Mouse (Mus musculus) forebrain, embryonic 15.5 days (tissue): ENCODE results near the gene Rab3d. TPM values are rescaled to one million over a fixed set of nuclear protein-coding genes. Genes with fewer than 3 reads are reported as not detected.

Source experiments
- ATAC-seq: fragments of 200-750 bp; cut with Nextera tagmentation; replicated peaks from 2 replicates; pipeline ENCODE4 v1.8.0; 2017; ENCODE audit warnings: mild to moderate bottlenecking, moderate TSS enrichment, moderate library complexity
- H3K27ac ChIP-seq: fragments of 300-500 bp; sonication (generic); replicated peaks from 2 replicates; pipeline ENCODE4 v1.5.1; 2015; ENCODE audit warnings: mild to moderate bottlenecking, inconsistent platforms
- H3K27me3 ChIP-seq: fragments of 300-500 bp; sonication (generic); 2 replicates; pipeline ENCODE4 v1.6.1; 2015; ENCODE audit warnings: inconsistent platforms
- H3K36me3 ChIP-seq: fragments of 300-500 bp; sonication (generic); 2 replicates; pipeline ENCODE4 v1.6.1; 2015; ENCODE audit warnings: mild to moderate bottlenecking, inconsistent platforms
- H3K4me1 ChIP-seq: fragments of 300-500 bp; sonication (generic); 2 replicates; pipeline ENCODE4 v1.6.1; 2015; ENCODE audit warnings: inconsistent platforms
- H3K4me2 ChIP-seq: fragments of 300-500 bp; sonication (generic); replicated peaks from 2 replicates; pipeline ENCODE4 v1.6.1; 2015; ENCODE audit warnings: mild to moderate bottlenecking, inconsistent platforms
- H3K4me3 ChIP-seq: fragments of 300-500 bp; sonication (generic); 2 replicates; pipeline ENCODE4 v1.5.1; 2015; ENCODE audit warnings: mild to moderate bottlenecking, inconsistent platforms
- H3K9ac ChIP-seq: fragments of 300-500 bp; sonication (generic); replicated peaks from 2 replicates; pipeline ENCODE4 v1.6.1; 2015; ENCODE audit warnings: mild to moderate bottlenecking, inconsistent platforms
- H3K9me3 ChIP-seq: fragments of 300-500 bp; sonication (generic); 2 replicates; pipeline ENCODE4 v1.6.1; 2016; ENCODE audit warnings: inconsistent platforms
- WGBS: fragments of 180-500 bp; shearing (Covaris S2); methylation state at CpG from one replicate; pipeline ENCODE4 v1.1.7; 2015; ENCODE audit warnings: mixed read lengths; 5-methylcytosine and 5-hydroxymethylcytosine counted together
- polyA plus RNA-seq: library from polyadenylated mRNA; unstranded; fragments of >200 nt; fragmentation: Nextera tagmentation; extraction: Ambion mirVana; gene quantifications from 2 replicates; pipeline ENCODE4 v1.2.1, GENCODE M21; 2015

Rab3d gene
- polyA plus RNA-seq, 1 experiment from 2014 or later = 33.8 TPM

GRCm38 (mm10) chr9:21936692-21937570 is 18.9 kb upstream of the Rab3d start, which contains the start of gene Plppr2:
Plppr2 (plus strand) TSS chr9:21937033.
- Histone ChIP-seq H3K4me3 (peak within 1 kb of the TSS; percentile 92), H3K27ac (peak within 1 kb of the TSS; percentile 85), H3K27me3 (no peaks in the 10 kb centered on the region), H3K4me2 (peak within 1 kb of the TSS; percentile 68), H3K9me3 (no peaks in the 10 kb centered on the region), H3K9ac (peak within 1 kb of the TSS; percentile 89), H3K4me1 (peaks cover 24% of the 10 kb centered on the region), H3K36me3 (peaks cover 11% of the 10 kb centered on the region)
- 1% methylated on average over 43 of the region's 43 CpGs for WGBS
- ATAC-seq = peak; percentile 90

DNA sequence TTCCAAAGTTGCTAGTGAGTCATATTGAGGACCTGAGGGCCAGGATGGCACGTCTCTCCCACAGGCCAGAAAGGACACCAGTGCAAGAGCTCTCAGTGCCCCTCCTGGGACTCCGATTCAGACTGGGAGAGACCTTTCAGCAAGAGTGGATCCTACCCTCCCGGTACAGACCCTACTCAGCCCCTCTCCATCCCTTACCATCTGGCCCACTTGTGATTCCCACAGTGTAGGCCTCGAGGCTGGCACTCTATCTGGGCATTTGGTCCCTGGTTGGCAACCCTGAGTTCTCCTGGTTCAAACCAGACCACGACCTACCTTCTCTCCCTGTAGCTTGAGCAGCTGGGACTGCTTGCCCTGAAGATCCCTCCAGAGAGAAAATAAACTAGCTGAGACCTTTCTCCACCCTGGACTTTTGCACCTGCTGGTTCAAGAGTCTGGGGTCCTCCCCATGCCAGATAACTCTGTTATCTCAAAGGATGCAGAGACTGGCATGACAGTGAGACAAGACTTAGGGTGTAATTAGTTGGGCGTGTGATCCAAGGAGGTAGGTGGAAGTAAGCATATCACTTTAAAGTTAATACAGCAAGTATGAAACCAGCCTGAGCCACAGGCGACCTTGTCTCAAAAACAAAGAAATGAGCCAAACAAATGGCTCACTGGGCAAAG is 17.6 kb upstream of the Rab3d start:
- 87% methylated on average over 7 of the region's 7 CpGs for WGBS
- Histone ChIP-seq H3K36me3 (peaks cover 6% of the 10 kb centered on the region), H3K4me1 (peaks cover 24% of the 10 kb centered on the region), H3K9me3 (no peaks in the 10 kb centered on the region), H3K4me2 (0 out of 2 replicates have a peak overlapping the region, but pooled peaks have one; percentile 68), H3K9ac (no peak overlapping the region), H3K4me3 (no peak overlapping the region), H3K27me3 (no peaks in the 10 kb centered on the region), H3K27ac (no peak overlapping the region)
- ATAC-seq = no peak

- Histone ChIP-seq H3K9ac (no peak overlapping the region), H3K9me3 (no peaks in the 10 kb centered on the region), H3K4me3 (no peak overlapping the region), H3K27ac (no peak overlapping the region), H3K4me2 (no peak overlapping the region), H3K4me1 (peaks cover 24% of the 10 kb centered on the region), H3K27me3 (no peaks in the 10 kb centered on the region), H3K36me3 (peaks cover under 1% of the 10 kb centered on the region; the same call in 1 of the 2 replicates)
- 91% methylated on average over 12 of the region's 12 CpGs for WGBS
- ATAC-seq = no peak
These were observed 16.0 kb upstream of the Rab3d start for GRCm38 (mm10) chr9:21934021-21934420.

- Histone ChIP-seq H3K36me3 (no peaks in the 10 kb centered on the region), H3K4me3 (no peak overlapping the region), H3K4me1 (peaks cover 9% of the 10 kb centered on the region), H3K27me3 (no peaks in the 10 kb centered on the region), H3K27ac (no peak overlapping the region), H3K4me2 (no peak overlapping the region), H3K9me3 (no peaks in the 10 kb centered on the region), H3K9ac (no peak overlapping the region)
- no peak for ATAC-seq
- WGBS = 53% methylated on average over 12 of the region's 12 CpGs
These were observed 14.6 kb upstream of the Rab3d start for GRCm38 (mm10) chr9:21932445-21933137.

DNA sequence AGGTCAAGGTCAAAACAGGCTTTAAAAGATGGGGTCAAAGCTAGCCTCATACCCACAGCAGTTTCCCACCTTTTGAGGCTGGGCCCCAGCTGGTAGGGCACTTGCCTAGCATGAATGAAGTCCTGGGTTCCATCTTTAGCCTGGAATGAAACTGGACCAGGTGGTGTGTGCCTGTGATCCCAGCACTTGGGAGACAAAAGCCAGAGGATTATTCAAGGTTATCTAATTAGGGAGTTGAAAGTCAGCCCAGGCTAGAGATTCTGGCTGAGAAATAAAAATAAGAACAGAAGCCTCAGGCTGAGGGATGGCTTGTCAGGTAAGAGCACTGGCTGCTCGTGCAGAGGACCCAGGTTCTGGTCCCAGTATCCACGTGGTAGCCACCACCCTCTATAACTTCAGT is 14.0 kb upstream of the Rab3d start:
- WGBS = 58% methylated on average over 2 of the region's 2 CpGs
- H3K4me3 ChIP-seq = no peak overlapping the region
- H3K4me2 ChIP-seq = no peak overlapping the region
- H3K27ac ChIP-seq = no peak overlapping the region
- H3K9ac ChIP-seq = no peak overlapping the region
- H3K36me3 ChIP-seq = no peaks in the 10 kb centered on the region
- H3K4me1 ChIP-seq = peaks cover 7% of the 10 kb centered on the region
- ATAC-seq = no peak
- no peaks in the 10 kb centered on the region for H3K9me3 ChIP-seq
- no peaks in the 10 kb centered on the region for H3K27me3 ChIP-seq

DNA sequence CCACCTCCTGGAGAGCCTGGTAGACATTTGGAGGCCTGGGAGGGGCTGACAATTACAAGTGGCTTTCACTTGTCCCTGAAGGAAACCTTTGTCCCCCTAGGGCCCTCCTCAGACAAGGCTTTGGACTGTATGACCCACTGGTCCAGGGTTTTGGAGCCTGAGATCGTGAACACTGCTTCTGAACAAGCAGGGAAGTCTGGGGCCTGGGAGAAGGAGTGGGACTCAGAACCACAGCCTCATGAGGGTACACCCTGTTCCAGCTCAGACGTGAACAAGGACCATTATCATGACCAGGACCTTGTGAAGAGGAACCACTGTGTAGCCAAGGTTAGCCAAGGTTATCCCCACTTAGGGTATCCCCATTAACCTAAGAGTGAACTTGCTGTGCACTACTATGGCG is 11.2 kb upstream of the Rab3d start:
- Histone ChIP-seq H3K9me3 (no peaks in the 10 kb centered on the region), H3K36me3 (no peaks in the 10 kb centered on the region), H3K4me3 (no peak overlapping the region), H3K4me1 (peaks cover 11% of the 10 kb centered on the region), H3K9ac (no peak overlapping the region), H3K27me3 (no peaks in the 10 kb centered on the region), H3K27ac (no peak overlapping the region), H3K4me2 (no peak overlapping the region)
- no peak for ATAC-seq
- WGBS = 83% methylated on average over 3 of the region's 3 CpGs

DNA sequence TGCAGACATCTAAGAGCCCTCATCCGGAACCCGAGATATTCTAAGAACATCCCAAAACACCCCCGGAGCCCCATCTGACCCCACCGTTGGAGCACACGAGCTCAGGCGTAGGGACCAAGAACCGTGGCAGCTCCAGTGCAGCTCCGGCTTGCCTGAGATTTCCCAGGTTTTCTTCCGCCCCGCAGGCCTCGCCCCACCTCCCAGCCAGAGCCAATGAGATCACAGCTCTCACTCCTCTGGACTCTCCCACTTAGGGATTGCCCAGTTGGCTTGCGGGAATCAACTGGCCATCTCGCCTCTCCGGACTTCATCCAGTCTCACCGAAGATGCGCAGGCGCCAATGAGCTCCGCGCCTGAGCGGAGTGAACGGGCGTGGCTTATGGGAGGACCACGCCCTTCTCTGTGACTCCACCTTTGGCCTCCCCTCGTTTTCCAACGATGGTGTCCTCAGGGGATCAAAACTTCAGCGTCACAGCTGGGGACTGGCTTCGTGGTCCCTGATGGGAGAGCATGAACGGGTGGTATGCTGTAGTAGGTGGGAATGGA is 9.3 kb upstream of the Rab3d start, which contains the start of the genes Ccdc159 and Tmem205:
Gene Ccdc159, plus strand, starts transcription at position 264 of the 546 bp plus-strand sequence.
Gene Tmem205, minus strand, starts transcription at position 349 of the 546 bp plus-strand sequence.
- under 1% methylated on average over 28 of the region's 28 CpGs for WGBS
- peak within 1 kb of the TSS; percentile 69 for H3K4me2 ChIP-seq
- no peaks in the 10 kb centered on the region for H3K9me3 ChIP-seq
- peaks cover 11% of the 10 kb centered on the region for H3K4me1 ChIP-seq
- H3K27ac ChIP-seq = peak within 1 kb of the TSS; percentile 80
- H3K27me3 ChIP-seq = no peaks in the 10 kb centered on the region
- peak within 1 kb of the TSS; percentile 71 for H3K9ac ChIP-seq
- ATAC-seq = peak; percentile 97
- H3K36me3 ChIP-seq = no peaks in the 10 kb centered on the region
- H3K4me3 ChIP-seq = peak within 1 kb of the TSS; percentile 54

GRCm38 (mm10) chr9:21926784-21927183 is 8.8 kb upstream of the Rab3d start:
- Histone ChIP-seq H3K27ac (peak overlapping the region; percentile 80), H3K4me3 (peak overlapping the region; percentile 54), H3K4me2 (peak overlapping the region; percentile 69), H3K36me3 (no peaks in the 10 kb centered on the region), H3K9ac (peak overlapping the region; percentile 71), H3K9me3 (no peaks in the 10 kb centered on the region), H3K4me1 (peaks cover 11% of the 10 kb centered on the region), H3K27me3 (no peaks in the 10 kb centered on the region)
- ATAC-seq = 0 out of 2 replicates have a peak, but pooled peaks have one; percentile 3
- under 1% methylated on average over 6 of the region's 6 CpGs for WGBS

GRCm38 (mm10) chr9:21926155-21926554 is 8.2 kb upstream of the Rab3d start:
- no peak for ATAC-seq
- Histone ChIP-seq H3K4me3 (peak overlapping the region; percentile 54), H3K9ac (peak overlapping the region; percentile 24; the same call in 1 of the 2 replicates), H3K27me3 (no peaks in the 10 kb centered on the region), H3K27ac (no peak overlapping the region), H3K4me1 (peaks cover 11% of the 10 kb centered on the region), H3K9me3 (no peaks in the 10 kb centered on the region), H3K36me3 (no peaks in the 10 kb centered on the region), H3K4me2 (peak overlapping the region; percentile 69)
- WGBS = 79% methylated on average over 6 of the region's 6 CpGs

GRCm38 (mm10) chr9:21925506-21925905 is 7.5 kb upstream of the Rab3d start:
- no peak overlapping the region for H3K27ac ChIP-seq
- H3K9me3 ChIP-seq = no peaks in the 10 kb centered on the region
- no peak overlapping the region for H3K4me2 ChIP-seq
- no peak for ATAC-seq
- peaks cover 11% of the 10 kb centered on the region for H3K4me1 ChIP-seq
- no peaks in the 10 kb centered on the region for H3K27me3 ChIP-seq
- H3K4me3 ChIP-seq = no peak overlapping the region
- no peaks in the 10 kb centered on the region for H3K36me3 ChIP-seq
- no peak overlapping the region for H3K9ac ChIP-seq
- WGBS = 96% methylated on average over 1 of the region's 1 CpGs

GRCm38 (mm10) chr9:21925034-21925433 is 7.0 kb upstream of the Rab3d start:
- H3K4me2 ChIP-seq = no peak overlapping the region
- H3K27ac ChIP-seq = no peak overlapping the region
- no peak overlapping the region for H3K4me3 ChIP-seq
- no peaks in the 10 kb centered on the region for H3K27me3 ChIP-seq
- peaks cover 11% of the 10 kb centered on the region for H3K4me1 ChIP-seq
- no peak overlapping the region for H3K9ac ChIP-seq
- H3K36me3 ChIP-seq = no peaks in the 10 kb centered on the region
- no peak for ATAC-seq
- 88% methylated on average over 3 of the region's 3 CpGs for WGBS
- no peaks in the 10 kb centered on the region for H3K9me3 ChIP-seq
